Mouse (Mus musculus) WW6 (cell line): ENCODE measurements around the gene Shbg.

ENCODE experiments used
- DNase-seq: peaks from one replicate; pipeline ENCODE4 v3.0.0-alpha.2; 2013; ENCODE audit warnings: low read depth, low spot score

Gene Shbg

DNA sequence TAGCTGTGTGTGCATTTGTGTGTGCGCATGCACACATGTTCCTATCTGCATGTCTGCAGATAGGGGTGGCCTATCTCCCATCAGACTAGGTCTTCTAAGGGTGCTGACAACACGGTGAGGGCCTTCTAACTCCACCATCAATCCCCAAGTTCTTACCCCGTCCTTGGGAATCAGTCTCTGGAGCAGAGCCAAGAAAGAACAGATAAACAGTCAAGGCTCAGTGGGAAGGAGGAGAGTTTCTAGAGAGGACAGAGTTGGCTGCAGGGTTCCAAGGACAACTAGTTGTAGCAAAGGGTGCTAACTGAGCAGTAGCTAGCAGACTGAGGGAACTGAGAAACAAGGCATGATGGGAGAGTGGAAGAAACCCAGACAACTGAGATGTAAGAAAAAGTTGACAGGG lies 15.9 kb downstream of the Shbg start:
- DNase-seq, result no peak

DNA sequence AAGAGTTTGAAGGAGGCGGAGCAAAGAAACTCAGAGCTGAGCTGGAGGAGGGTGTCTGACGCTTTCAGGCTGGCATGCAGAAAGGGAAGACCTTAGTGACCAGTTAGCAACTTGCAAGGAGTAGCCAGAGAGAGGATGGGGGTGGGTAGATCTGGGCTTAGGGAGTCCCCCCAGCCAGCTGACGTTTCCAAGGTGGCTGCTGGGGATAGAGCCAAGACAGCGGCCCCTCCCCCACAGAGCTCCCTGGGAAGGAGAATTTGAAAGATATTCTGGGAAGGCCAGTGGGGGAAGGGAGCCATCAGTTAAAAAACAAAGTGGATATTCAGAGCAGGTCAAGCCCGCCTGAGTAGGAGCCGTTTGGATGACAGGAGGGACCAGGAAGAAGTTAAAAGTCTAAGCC lies 17.6 kb downstream of the Shbg start:
- no peak for DNase-seq

DNA sequence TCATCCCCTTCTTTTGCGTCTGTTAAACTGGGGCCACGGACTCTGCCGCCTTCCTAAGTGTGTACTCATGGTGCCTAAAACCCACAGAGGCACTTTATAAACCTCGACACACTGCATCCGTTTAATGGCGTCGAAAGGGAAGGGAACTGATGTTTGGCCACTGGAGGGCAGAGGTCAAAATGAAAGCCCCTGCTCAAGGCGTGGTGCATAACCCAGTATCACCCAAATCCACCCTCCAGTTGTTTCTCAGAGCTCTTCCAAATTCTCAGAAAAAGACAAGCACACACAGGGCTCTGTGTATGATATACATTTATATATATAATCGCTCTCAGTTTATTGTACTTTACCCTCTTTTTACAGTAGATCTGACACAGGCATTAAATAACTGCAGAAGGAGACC lies 18.3 kb downstream of the Shbg start:
- no peak for DNase-seq

DNA sequence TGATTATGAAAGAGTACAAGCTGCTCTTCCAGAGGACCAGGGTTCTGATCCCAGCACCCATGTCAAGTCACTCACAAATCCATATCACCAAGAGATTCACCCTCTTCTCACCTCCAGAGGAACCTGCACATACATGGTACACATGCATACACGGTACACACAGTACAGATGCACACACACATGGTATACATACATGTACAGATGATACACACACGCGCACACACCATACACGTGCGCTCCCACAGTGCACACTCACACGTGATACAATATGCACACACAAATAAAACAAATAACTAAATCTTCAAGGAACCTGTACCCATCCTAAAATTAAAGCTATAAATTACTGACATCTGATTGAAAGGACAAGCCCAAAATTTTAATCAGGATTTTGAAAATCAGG lies 22.9 kb downstream of the Shbg start:
- DNase-seq, result no peak

DNA sequence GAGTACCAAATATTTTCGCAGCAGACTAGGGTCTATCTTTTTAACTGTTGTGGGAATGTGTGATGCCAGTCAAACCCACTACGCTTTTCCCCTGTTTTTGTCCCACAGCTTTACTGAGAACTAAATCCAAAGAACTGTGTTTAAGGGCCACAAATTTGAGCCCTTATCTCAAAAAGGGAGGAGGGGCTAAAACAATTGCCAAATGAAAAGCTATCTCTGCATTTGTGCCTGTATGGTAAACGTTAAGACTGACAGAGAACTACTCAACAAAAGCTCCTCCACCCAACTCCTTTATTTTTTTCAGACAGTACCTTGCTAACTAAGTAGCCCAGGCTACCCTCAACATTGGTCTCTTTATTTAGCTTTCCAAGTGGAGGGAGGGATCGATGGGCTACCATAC lies 24.9 kb downstream of the Shbg start:
- DNase-seq, result no peak

DNA sequence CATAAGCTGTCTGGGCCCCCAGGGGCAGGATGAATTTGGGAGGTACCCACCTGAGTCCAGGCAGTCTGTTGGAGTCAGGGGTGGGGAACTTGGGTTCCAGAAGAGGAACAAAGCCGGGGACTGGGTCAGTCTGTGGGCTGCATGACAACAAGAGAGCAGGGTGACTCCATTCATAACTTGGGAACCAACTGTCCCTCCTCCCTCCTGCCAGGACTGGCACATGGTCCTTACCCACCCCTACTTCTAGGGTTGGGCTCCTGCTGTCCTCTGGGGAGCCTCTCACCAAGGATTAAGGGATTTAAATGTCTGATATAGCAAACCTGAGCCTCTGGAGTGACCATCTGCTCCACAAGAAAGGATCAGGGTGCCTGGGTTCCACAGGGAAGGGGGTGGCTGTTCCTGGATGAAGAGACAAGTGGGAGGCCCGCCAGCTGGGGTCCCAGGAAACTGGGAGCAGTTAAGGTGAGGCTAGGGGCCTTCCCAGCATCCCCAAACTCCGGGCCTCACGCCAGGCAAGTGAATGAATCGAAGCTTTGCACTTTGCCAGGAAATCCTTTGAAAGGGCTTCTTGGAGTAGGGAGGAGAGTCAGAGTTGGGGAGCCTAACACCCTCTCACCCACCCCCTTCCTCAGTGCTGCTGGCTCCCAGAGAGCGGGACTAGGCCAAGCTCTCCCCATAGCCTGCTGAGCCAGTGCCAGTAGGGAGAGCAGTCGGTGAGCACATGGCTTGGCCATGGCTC lies 25.6 kb downstream of the Shbg start:
- no peak for DNase-seq

DNA sequence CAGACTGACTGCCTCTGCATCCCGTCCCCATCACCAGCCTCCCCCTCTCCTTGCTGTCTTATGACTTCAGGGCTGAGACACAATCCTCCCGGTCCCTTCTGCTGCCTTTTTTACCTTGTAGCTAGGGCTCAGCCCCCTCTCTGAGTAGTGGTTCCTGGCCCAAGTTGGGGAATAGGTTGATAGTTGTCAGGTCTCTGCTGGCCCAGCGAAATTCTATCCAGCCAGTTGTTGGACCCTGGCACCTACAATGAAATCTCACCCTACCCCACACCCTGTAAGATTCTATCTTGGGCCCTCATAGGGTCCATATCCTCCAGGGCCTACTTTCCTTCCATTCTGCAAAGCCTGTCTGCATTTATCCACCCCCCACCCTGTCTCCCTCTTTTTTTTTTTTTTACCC lies 26.3 kb downstream of the Shbg start:
- no peak for DNase-seq

DNA sequence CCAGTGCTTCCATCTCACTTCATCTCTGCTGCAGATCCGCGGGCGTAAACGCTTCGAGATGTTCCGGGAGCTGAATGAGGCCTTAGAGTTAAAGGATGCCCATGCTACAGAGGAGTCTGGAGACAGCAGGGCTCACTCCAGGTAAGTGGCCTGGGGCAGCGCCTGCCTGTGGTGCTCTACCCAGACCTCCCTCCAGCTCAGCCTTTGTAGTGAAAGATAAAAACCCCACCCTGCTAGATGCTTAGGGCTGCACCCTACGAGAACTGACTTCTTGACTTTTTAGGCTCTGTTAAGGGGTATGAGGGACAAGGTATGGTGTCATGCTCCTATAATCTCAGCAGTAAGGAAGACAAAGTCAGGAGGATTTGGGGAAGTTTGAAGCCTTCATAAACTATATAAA lies 27.1 kb downstream of the Shbg start:
- no peak for DNase-seq

DNA sequence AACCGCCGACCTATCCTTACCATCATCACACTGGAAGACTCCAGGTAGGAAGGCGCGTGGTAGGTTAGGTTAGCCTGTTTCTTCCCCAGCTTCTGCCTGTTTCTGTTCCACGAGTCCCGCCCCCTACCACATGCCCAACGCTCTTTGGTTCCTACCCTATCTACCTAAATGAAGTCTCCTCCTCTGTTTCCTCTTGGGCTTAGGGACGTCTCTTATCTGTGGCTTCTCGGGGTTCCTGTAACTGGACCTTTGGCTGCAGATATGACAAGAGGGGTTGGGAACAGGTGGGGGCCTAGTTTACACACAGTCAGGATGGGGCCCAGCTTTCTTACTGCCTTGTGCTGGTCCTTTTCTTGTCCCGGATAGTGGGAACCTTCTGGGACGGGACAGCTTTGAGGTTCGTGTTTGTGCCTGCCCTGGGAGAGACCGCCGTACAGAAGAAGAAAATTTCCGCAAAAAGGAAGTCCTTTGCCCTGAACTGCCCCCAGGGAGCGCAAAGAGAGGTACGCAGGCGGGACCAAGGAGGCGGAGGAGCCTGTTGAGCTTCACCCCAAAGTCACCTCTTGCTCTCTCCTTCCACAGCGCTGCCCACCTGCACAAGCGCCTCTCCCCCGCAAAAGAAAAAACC lies 28.4 kb downstream of the Shbg start:
- no peak for DNase-seq

DNA sequence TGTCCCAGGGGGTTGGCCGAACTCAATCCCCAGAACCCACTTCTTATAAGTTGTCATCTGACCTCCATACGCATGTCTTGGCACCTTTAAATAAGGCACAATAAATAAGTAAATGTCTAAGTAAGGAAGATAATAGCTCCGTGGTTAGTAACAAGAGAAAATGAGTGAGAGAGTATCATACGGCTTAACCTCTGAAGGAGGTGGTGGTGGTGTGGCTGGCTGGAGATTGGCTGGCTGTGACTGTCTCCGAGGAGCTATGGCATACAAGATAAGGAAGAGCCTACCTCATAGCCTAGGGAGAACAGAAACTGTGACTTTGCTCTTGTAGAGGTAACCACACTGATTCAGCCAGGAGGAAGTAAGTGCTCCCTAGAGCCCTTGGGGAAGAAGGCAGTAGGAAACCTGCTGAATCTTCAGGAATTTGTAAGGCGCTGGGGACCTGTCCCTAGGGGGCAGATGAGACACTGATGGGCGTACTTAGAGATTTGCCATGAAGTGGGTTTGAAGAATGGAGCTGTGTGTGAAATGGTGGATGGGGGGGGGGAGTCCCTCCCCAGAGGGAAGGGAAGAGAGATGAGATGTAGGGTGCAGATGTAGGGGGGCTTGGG lies 31.9 kb downstream of the Shbg start:
- no peak for DNase-seq

DNA sequence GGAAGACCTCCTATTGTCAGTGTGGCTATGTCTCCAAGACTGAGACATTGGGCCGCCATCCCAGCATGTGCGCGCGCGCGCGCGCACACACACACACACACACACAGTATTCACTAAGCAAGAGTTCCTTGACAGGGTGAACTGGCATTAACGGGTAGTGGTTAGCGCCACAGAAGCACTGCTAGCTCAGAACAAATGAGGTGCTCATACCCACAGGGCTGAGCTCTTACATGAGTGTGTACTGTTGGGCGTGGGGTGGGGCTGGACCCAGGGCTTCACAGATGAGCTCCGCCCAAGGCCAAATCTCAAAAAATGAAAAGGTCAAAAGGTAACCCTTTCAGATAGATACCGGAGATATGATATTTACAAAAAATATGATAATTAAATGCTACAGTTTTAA lies 32.8 kb downstream of the Shbg start:
- DNase-seq, result no peak

DNA sequence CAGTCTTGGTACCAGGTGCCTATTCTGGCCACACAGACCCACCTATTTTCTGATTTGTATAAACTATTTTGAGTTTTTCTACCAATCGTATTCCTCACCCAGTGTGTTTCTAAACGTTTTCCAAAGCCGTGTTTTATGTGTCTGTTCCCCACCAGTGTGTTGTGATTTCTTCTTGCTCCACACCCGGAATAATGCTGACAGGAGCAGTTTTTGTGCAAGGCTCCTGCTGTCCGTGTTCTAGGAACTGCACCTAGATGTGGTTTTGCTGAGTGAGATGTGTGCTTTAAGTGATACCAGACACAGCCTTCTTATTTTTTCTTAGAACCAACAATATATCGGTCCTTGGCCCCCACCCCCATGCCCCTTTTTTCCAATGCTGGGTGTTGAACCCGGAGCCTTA lies 33.7 kb downstream of the Shbg start:
- no peak for DNase-seq

DNA sequence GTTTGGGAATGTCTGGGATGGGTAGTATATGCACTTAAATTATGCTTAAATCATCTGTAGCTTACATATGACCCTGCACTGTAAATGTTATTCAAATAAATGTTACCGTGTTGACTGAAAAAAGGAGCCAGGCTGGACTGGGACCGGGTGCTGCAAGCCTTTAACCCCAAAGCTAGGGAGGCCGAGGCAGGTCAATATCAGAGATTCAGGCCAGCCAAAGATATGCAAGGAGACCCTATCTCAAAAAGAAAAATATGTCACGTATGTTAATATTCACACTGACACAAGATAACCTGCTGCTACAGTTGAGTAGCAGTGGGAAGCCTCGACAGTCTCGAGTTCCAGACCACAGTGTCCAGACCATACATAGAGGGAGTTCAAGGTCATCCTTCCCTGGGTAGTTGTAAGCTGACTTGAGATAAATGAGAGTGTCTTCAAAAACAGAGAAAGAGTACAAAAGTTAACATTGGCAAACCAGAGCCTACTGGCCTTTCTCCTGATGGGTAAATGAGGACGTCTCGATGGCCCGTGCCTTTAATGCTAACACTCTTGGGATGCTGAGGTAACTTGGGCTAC lies 35.4 kb downstream of the Shbg start:
- no peak for DNase-seq

DNA sequence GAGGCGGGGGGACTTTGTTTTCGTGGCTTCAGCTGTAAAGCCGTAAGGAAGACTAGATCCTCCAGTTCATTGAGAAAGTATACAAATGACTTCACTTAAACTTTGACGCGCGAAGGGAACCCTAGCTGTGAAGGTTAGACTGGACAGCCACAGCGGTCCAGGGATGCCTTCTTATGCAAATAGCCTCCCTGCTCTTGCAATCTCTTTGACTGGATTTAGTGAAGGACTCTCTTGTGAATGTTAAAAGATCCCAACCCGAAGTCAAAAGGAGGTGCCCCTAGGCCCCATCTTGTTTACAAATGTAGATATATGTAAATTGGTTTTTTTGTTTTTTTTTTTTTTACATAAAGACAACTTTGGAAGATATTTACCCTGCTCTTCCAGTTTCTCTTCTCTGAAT lies 35.9 kb downstream of the Shbg start:
- peak; percentile 72 for DNase-seq

DNA sequence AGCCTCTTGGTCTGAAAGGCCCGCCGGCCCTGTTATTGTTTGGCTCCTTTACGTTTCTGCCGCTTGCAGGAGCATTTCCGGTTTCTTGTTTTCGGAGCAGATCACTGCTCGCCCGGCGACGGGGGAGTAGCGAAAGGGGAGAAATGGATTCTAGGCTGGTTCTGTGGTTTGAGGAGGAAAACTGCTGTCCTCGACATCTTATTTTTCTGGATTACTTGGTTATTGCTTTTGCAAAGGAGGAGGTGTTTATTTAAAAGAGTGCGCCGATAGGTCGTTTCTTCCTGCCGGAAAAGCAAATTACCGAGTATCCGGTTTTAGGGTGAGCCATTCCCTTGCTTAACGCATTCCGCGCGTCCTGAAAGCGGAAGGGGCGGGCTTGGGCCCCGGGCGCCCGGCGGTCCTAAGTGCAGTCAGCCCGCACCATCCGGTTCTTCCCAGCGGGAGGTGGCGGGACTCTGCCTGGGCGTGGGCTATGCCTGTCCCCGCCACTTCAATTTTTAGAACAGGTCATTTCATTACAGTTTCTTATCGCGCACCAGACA lies 36.5 kb downstream of the Shbg start:
- DNase-seq, result peak; percentile 98

DNA sequence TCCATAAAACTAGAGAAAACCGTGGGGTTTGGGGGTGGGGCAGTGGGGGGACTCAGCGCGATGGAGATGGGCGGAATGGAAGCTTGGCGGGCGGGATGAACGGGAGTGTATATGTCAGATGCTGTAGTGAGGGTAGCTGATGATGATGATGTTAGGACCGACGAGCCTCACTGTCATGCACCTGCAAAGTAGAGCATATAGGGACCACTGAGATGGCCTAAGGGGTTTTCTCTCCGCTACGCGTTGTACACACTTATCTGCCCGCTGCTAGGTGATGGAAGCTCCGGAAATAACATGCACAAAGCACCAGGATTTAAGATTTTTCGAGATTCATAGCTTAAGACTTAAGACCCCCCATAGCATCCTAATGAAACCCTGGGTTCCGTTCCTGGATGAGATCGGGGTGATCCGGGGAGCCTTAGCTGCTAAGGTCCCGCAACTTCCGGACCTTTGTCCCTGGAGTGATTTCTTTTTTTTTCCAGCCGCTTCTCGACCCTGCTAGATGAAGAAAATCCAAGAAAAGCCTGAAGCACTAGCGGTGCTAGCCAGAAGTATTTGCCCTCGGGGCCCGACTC lies 37.0 kb downstream of the Shbg start:
- DNase-seq, result no peak

DNA sequence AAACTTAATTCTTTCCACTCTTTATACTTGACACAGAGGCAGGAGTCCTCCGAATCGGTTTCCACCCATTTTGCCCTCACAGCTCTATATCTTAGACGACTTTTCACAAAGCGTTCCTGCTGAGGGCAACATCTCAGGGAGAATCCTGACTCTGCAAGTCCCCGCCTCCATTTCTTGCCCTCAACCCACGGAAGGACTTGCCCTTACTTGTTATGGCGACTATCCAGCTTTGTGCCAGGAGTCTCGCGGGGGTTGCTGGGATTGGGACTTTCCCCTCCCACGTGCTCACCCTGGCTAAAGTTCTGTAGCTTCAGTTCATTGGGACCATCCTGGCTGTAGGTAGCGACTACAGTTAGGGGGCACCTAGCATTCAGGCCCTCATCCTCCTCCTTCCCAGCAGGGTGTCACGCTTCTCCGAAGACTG lies 37.6 kb downstream of the Shbg start, which contains the start of the genes Wrap53 and Trp53:
Gene Wrap53, minus strand, starts transcription at position 165 of the 424 bp plus-strand sequence.
Gene Trp53, plus strand, starts transcription at position 269 of the 424 bp plus-strand sequence.
- DNase-seq, result peak; percentile 93

DNA sequence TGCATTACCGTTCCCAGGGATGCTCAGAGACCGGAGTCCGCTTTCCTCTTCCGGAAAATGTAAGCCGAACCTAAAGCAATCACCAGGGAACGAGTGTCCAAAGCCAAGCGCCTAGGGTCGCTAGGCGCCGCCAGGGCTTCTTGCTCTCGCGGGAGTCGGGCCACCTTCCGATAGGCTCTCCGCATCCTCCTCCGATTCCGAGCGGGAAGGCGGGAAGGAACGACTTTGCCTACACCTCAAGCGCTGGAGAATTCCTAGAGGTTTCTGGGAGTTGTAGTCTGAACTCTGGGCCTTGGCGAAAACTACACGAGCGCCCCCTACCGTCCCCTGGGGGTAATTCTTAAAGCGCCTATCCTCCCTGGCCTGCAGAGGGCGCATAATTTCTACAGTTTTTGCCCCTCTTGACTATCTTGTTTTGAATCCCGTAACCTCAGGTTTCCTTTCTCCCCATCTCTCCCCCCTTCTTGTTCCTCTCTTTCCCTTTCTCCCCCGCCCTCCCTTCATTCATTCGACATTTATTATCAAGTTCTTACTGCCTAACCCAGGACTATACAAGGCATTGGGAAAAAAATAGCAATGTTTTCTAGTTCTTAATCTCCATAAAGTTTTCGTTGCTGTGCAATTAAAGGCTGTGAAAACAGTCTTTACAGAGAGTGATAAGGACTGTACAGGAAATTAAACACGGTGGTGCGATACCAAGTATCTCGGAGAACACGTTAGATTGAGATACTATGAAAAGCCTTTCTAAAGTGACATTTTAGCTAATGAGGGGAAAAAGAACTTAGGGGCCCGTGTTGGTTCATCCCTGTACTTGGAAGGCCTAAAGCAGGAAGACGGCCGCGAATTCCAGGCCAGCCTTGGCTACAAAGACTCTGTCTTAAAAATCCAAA lies 38.3 kb downstream of the Shbg start:
- DNase-seq, result peak; percentile 99

DNA sequence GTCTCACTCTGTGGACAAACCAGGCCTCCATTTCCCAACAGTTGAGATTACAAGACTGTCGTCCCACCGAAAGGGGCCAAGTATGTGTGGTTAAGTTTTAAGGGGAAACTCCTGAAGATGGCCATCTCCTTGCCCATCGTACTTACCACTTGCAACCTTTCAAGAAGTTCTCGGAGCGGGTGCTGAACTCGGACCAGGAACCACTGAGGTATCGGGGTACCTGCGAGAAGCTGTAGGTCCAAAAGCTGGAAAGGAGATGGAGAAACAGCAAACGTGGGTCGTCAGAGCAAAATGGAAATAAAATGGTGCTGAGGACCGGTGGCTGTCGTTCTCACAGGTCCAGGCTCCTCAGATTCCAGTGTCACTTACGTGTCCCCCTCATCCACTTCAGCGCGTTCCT lies 39.4 kb downstream of the Shbg start:
- DNase-seq, result no peak

DNA sequence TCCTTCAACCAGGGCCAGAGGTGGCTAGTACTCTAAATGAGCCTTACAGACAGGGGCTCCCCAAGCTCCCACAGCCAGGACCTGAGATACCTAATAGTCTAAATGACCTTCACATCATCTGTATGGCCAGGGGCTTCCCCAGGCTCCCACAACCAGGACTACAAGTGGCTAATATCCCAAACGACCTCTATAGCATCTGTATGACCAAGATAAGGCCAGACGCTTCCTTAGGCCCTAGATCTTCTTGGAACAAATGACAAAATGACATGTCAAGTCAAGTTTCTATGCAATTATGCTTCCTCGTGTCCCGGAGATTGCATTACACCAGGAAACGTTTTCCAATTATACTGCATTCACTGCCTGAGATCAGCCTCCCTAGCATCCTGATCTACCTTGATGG lies 41.4 kb downstream of the Shbg start:
- DNase-seq, result no peak

DNA sequence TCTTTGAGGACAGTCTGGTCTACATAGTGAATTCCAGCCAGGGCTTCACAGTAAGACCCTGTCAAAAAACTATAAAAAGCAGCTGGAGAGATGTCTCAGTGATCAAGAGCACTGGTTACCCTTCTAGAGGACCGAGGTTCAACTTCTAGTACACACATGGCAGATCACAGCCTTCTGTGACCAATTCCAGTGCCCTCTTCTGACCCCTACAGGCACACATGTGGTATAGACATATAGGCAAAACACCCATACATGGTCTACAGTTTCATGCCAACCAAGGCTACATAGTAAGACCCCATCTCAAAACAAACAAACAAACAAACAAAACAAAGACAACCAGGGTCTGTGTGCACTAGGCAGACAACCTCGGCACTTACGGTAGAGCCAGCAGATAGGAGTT lies 42.5 kb downstream of the Shbg start:
- DNase-seq, result no peak
